Mouse (Mus musculus) lung, adult 2 months (tissue): ENCODE results near the gene Pgrmc2.

Source experiments
- CTCF ChIP-seq: fragments of 200-500 bp; IDR thresholded peaks from 2 replicates; pipeline ENCODE4 v1.5.1; 2011; ENCODE audit warnings: mild to moderate bottlenecking, low read length, control low read depth; ENCODE audit not compliant: insufficient read depth
- POLR2A ChIP-seq: fragments of 200-500 bp; IDR thresholded peaks from 2 replicates; pipeline ENCODE4 v1.6.1; 2011; ENCODE audit warnings: low read depth, mild to moderate bottlenecking, control low read depth, low read length, borderline replicate concordance; ENCODE audit errors: extremely low read depth

DNA sequence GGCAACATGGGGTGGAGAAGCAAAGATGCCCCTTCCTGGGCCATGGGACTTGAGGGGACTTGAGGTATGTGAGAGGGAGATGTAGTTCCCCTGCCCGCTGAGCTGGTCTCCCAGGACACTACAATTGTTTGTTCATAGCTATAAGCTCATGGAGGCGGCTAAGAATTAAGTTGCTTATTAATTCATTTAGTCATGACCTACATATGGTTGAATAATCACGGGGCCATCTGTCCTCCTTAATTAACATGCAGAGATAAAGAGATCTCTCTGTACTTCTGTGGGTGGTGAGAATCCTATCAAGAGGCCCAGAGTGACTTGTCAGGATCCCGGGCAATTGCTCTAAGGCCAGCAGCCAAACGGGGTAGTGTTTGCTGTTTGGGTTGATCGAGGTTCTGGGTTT is 35.0 kb downstream of the Pgrmc2 start:
- no peak for TF ChIP-seq POLR2A
- TF ChIP-seq CTCF = no peak
